Mouse (Mus musculus) adrenal gland, adult 18-20 months (tissue): Measurements from ENCODE around the gene Prss32. TPM values are rescaled to one million over a fixed set of nuclear protein-coding genes. Genes with fewer than 3 reads are reported as not detected.

Source experiments
- DNase-seq, 2 experiments: peaks; one replicate each; pipeline ENCODE4 v3.0.0; 2021 to 2022; ENCODE audit warnings: low spot score in 2 of 2
- long read RNA-seq, 2 experiments: library from polyadenylated mRNA; stranded (forward); transcript quantifications; one replicate each; pipeline ENCODE4 v2.0.0; 2021
- total RNA-seq, 2 experiments: library from RNA; stranded (reverse); gene quantifications; 1 replicate in 1 of 2; 2 replicates in 1 of 2; pipeline ENCODE4 v1.2.3; 2021

Gene Prss32
- not detected for total RNA-seq
- long read RNA-seq, experiment 1: 0 reads
- long read RNA-seq, experiment 2: 0 reads

DNA sequence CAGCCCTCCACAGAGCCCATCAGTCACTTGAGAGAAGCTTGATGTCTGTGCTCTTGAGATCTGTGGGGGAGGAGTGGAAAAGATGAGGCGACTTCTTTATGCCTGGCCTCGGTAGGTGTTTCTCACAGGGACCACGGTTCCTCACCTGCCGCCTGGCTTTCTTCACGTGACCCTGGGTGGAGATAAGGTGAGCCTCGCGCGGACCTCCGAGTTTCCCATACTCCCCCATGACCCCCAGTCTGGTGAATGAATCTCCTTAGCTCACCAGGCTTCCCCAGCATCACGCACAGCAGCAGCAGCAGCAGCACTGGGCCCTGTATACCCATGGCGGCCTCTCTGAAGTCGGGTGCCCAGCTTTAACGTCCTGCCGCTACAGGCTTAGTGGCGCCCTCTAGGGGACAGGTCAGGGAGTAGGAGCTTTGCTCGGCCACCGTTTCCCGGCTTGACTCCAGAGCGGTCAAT, at the start of gene Prss32, which contains the start of gene Prss41:
TSS of gene Prss32 (plus strand) at position 44 of the 462 bp plus-strand sequence.
TSS of gene Prss41 (minus strand) at position 361 of the 462 bp plus-strand sequence.
- peak; percentile 52 to 63 for DNase-seq

- DNase-seq: no peak
These were observed 48.3 kb upstream of the Prss32 start for GRCm38 (mm10) chr17:23795323-23795722.

- DNase-seq: no peak
These were observed 46.3 kb upstream of the Prss32 start for GRCm38 (mm10) chr17:23797316-23797715.

DNA sequence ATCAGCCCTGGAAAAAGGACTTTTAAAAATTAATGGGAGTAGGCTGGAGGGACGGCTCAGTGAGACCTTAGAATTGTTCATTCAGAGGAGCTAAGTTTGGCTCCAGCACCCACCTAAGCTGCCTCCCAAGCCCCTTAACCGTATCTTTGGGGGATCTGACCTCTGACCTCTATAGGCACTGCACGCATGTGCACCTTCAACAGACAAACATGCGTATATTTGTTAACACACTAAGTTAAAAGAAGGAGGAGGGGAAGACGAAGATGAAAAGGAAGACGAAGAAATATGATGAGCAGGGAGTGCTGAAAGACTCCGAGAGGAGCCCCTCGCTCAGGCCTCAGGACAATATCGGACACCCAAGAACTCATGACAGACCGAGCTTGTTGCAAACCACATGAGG, 42.0 kb upstream of the Prss32 start:
- no peak for DNase-seq

DNA sequence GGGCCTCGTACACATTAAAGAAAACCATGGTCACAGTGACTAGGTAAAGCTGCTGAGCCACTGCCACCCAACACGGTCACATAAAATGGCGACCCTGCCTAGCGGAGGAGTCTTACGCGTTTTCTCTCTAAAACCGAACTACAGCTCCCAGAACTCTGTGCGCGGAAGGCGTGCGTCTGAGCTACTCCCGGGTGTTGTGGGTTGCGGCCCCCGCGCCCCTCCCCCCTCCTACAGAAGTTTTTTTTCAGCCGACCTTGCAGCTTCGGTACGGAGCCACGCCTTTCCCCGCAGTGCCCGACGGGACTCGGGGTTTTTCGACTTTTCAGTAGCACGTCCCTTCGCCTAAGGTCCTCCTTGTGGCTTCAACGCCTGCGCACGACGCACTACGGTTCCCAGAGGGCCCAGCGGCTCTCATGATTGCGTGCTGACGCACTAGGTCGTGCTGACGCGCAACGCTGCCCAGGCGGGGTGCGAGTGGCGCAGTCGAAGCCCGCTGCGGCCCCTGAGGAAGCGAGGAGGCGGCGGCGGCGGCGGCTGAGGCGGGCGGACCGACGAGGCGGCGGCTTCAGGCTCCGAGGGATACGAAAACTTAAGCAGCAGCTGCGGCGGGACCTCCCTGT, 40.8 kb upstream of the Prss32 start:
- peak; percentile 89 to 90 for DNase-seq

GRCm38 (mm10) chr17:23803366-23804041, 40.2 kb upstream of the Prss32 start:
- DNase-seq: peak; percentile 79 to 80

GRCm38 (mm10) chr17:23804426-23805085, 39.1 kb upstream of the Prss32 start:
- no peak for DNase-seq

GRCm38 (mm10) chr17:23806867-23807266, 36.8 kb upstream of the Prss32 start:
- DNase-seq: peak in 1 of 2 experiments; percentile 53

- no peak for DNase-seq
These were observed 35.7 kb upstream of the Prss32 start for GRCm38 (mm10) chr17:23807918-23808317.

DNA sequence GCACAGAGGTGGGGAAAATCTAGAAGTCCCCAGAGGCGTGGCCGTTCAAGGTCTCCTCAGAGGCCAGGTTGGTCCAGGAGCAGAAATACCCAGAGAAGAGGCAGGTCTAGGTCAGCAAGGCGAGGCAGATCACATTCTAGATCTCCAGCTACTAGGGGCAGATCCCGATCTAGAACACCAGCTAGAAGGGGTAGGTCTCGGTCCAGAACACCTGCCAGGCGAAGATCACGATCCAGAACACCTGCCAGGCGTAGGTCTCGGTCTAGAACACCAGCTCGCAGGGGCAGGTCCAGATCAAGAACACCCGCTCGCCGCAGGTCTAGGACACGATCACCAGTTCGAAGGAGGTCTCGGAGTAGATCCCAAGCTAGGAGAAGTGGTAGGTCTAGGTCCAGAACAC, 28.0 kb upstream of the Prss32 start:
- no peak for DNase-seq

GRCm38 (mm10) chr17:23818579-23818978, 25.1 kb upstream of the Prss32 start:
- DNase-seq: no peak

GRCm38 (mm10) chr17:23819235-23819634, 24.4 kb upstream of the Prss32 start:
- no peak for DNase-seq

GRCm38 (mm10) chr17:23820731-23821130, 22.9 kb upstream of the Prss32 start:
- no peak for DNase-seq

GRCm38 (mm10) chr17:23822094-23822493, 21.6 kb upstream of the Prss32 start:
- DNase-seq: no peak

- DNase-seq: no peak
These were observed 20.6 kb upstream of the Prss32 start for GRCm38 (mm10) chr17:23823018-23823417.

DNA sequence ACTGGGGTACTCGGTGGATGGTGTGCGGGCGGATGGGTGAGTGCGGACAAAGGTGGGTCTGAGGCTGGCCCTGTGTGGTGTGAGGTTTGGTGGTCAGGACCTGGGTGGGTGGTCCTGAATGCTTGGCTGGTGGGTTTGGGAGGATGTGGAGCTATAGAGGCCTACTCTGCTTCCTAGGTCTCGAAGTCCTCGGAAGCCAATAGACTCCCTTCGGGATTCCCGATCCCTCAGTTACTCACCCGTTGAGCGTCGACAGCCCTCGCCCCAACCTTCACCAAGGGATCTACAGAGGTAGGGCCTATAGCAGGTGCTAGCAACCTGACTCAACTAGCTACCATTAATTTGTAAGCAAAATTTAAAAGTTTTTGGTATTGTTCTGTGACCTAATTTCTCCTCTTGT, 20.0 kb upstream of the Prss32 start:
- no peak for DNase-seq

DNA sequence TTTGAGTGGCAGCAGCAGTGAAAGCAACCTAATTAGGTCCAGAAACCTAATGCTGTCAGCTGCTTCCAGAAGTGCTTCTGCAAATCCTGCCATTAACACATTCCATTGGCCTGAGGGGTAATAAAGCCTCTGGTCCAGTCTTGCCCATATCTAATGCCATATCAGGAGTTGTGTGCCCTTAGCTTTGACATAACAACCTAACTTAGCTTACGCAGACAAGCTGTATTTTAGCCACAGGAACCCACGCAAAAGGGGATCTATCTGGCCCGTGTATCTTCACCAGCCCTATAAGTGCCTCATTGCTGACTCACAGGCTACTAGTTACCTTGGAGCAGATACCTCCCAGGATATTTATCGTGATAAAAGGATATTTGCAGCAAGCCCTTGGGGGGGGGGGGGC, 18.1 kb upstream of the Prss32 start:
- no peak for DNase-seq

DNA sequence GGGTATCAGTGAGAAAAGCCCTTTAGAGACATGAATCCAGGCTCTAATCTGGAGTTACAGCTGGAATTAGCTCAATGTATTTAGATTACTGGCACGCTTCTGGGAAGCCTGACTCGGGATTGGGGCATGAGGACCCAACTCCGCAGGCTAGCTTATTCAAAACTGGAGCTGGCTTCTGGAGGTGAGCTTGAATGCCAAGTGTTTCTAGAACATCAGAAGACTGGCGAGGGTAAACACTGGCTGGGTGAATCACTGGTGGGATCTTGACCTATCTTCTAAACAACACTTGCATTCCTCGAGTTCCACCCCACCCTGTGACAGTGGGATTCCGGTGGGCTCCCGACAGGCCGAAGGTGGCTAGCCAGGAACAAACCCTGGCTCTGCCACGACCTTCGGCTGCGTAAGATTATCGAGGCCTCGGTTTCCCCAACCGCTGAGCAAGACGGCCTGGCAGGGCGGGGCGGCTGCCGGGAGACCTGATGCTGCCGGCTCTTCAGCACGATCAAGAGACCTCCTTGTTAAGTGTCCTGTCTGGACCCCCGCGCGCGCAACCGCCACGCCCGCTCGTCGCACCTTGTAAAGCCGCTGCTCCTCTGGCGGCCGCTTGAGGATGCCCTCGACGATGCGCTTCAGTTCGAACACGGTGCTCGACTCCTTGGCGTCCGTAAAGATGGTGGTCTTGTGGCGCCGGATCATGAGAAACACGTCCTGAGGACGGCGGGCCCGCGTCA, 15.2 kb upstream of the Prss32 start:
- DNase-seq: peak; percentile 51 to 54

- DNase-seq: peak; percentile 73 to 78
These were observed 14.5 kb upstream of the Prss32 start, which contains the start of gene Elob for GRCm38 (mm10) chr17:23829064-23829619. TSS of gene Elob (minus strand) at chr17:23829136.

GRCm38 (mm10) chr17:23831201-23831600, 12.5 kb upstream of the Prss32 start:
- no peak for DNase-seq
